Mouse (Mus musculus) G1E (cell line): ENCODE results near the gene Ccnd1.

Experiments
- CTCF ChIP-seq: IDR thresholded peaks from 2 replicates; pipeline ENCODE4 v1.5.1; 2012; ENCODE audit warnings: low read depth, low read length, inconsistent platforms, mixed read lengths
- TAL1 ChIP-seq: conservative IDR thresholded peaks from 2 replicates; pipeline ENCODE4 v1.6.1; 2012; ENCODE audit warnings: low read depth, low read length, inconsistent platforms, mixed read lengths

DNA sequence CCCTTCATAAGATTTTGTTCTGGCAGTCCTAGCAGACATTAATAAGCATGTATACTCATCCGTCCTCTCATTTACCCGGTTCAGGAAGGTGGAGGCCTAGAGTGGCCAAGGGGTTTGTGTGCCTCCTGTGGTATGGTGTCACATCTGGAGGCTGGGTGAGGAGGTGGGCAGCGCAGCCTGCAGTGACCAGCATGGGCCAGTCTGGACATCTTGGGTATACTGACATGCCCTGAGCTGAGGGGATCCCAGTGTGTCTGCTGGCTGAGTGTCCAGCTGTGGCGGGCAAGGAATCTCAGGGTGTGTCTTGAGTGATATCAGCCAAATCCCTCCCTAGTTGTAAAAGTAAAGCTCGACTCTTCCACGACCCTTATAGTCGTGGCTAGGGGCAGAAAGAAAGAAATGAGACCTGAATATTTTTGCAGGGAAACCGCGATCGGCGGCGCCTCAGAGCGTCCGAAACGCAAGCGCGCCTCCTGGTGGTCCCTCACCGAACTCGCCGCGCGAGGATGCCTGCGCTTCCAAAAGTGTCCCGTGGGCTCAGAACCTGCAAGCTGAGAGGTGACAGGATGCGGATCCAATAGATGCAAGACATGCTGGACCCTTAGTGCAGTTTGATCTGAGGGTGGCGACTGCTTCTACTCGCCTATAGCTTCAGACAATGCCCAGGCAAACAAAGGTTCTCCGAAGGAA, 32.9 kb downstream of the Ccnd1 start:
- TF ChIP-seq TAL1: no peak
- TF ChIP-seq CTCF: peak; percentile 50
